Mouse (Mus musculus): ENCODE data around the gene Crebbp. TPM values are rescaled to one million over a fixed set of nuclear protein-coding genes. Genes with fewer than 3 reads are reported as not detected.

Crebbp gene
- polyA plus RNA-seq (2014; fragmentation: Illumina TruSeq; extraction: RNeasy Lipid Tissue Mini Kit (QIAGEN cat#74804); ENCODE audit: low read depth, low replicate concordance), result 13.5 TPM

GRCm38 (mm10) chr16:4213799-4214551 is at the start of gene Crebbp:
TSS of gene Crebbp (minus strand) at chr16:4213997.

GRCm38 (mm10) chr16:4077384-4078061 is 136.3 kb downstream of the Crebbp start, which contains the start of gene Trap1:
TSS of gene Trap1 (minus strand) at chr16:4077827.

DNA sequence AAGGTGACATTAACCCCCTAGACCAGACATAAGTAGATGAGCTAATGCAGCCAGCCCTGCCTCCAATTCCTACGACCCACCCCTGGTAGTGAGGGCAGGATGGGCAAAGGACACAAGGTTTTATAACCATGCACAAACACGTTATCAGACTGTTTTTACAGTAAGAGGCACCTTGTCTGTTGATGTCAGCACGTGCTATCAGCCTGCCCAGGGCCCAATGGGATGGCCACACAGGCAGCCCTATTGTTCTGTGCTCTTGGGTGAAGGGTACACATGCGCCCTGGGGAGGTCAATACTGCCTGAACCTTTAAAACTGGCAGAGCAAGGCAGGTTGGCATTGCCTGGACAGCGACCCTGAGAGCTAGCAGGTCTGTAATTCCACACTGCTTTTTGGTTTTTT is 177.0 kb downstream of the Crebbp start, which contains the start of gene Dnase1:
Gene Dnase1 (plus strand): TSS at position 136 of the 400 bp plus-strand sequence.

Other genes with a start within 250 kb of the Crebbp start
- gene Nlrc3, start 237.4 kb downstream of the Crebbp start, polyA plus RNA-seq (2014; fragmentation: Illumina TruSeq; extraction: RNeasy Lipid Tissue Mini Kit (QIAGEN cat#74804); ENCODE audit: low read depth, low replicate concordance), result 2.0 TPM
- gene Slx4, start 210.2 kb downstream of the Crebbp start, polyA plus RNA-seq (2014; fragmentation: Illumina TruSeq; extraction: RNeasy Lipid Tissue Mini Kit (QIAGEN cat#74804); ENCODE audit: low read depth, low replicate concordance), result 14.1 TPM
- gene Dnase1, start 177.1 kb downstream of the Crebbp start, polyA plus RNA-seq (2014; fragmentation: Illumina TruSeq; extraction: RNeasy Lipid Tissue Mini Kit (QIAGEN cat#74804); ENCODE audit: low read depth, low replicate concordance), result not detected
- 83.5 TPM for gene Trap1, start 136.2 kb downstream of the Crebbp start, polyA plus RNA-seq (2014; fragmentation: Illumina TruSeq; extraction: RNeasy Lipid Tissue Mini Kit (QIAGEN cat#74804); ENCODE audit: low read depth, low replicate concordance)
- 8.0 TPM for gene Adcy9, start 206.5 kb upstream of the Crebbp start, polyA plus RNA-seq (2014; fragmentation: Illumina TruSeq; extraction: RNeasy Lipid Tissue Mini Kit (QIAGEN cat#74804); ENCODE audit: low read depth, low replicate concordance)